Mouse (Mus musculus) stomach, embryonic 16.5 days (tissue): ENCODE measurements at regions not wholly inside any gene's neighbourhood (a gene's known extent, or its start where the extent isn't known, plus 50 kb on each side); places are given as distances from the start of the nearest gene placed in this dataset.

Source experiments
- ATAC-seq: fragments of 200-750 bp; cut with Nextera tagmentation; 2 replicates; pipeline ENCODE4 v1.8.0; 2017; ENCODE audit warnings: moderate number of reproducible peaks, moderate TSS enrichment; ENCODE audit not compliant: insufficient read depth, low FRiP score
- H3K27ac ChIP-seq: fragments of 300-500 bp; sonication (generic); 2 replicates; pipeline ENCODE4 v1.5.1; 2014; ENCODE audit warnings: low read length
- H3K27me3 ChIP-seq: fragments of 300-500 bp; sonication (generic); 2 replicates; pipeline ENCODE4 v1.6.1; 2014; ENCODE audit warnings: low read length, control low read depth, mixed read lengths; ENCODE audit not compliant: control insufficient read depth, insufficient read depth
- H3K36me3 ChIP-seq: fragments of 300-500 bp; sonication (generic); 2 replicates; pipeline ENCODE4 v1.6.1; 2014; ENCODE audit warnings: low read length; ENCODE audit not compliant: control insufficient read depth, insufficient read depth
- H3K4me1 ChIP-seq: fragments of 300-500 bp; sonication (generic); 2 replicates; pipeline ENCODE4 v1.6.1; 2014; ENCODE audit warnings: low read length, control low read depth, mixed read lengths; ENCODE audit not compliant: control insufficient read depth, insufficient read depth
- H3K4me2 ChIP-seq: fragments of 300-500 bp; sonication (generic); 2 replicates; pipeline ENCODE4 v1.6.1; 2014; ENCODE audit warnings: low read depth, low read length, mixed read lengths
- H3K4me3 ChIP-seq: fragments of 300-500 bp; sonication (generic); replicated peaks from 2 replicates; pipeline ENCODE4 v1.5.1; 2014; ENCODE audit warnings: mild to moderate bottlenecking, low read length
- H3K9ac ChIP-seq: fragments of 300-500 bp; sonication (generic); 2 replicates; pipeline ENCODE4 v1.6.1; 2014; ENCODE audit warnings: low read length
- H3K9me3 ChIP-seq: fragments of 300-500 bp; sonication (generic); replicated peaks from 2 replicates; pipeline ENCODE4 v1.6.1; 2016; ENCODE audit warnings: low read length, control low read depth; ENCODE audit not compliant: control insufficient read depth
- WGBS: fragments of 180-500 bp; shearing (Covaris S2); extraction: QIAGEN DNeasy Blood & Tissue Kit; methylation state at CpG from one replicate; pipeline ENCODE4 v1.1.7; 2014; 5-methylcytosine and 5-hydroxymethylcytosine counted together

DNA sequence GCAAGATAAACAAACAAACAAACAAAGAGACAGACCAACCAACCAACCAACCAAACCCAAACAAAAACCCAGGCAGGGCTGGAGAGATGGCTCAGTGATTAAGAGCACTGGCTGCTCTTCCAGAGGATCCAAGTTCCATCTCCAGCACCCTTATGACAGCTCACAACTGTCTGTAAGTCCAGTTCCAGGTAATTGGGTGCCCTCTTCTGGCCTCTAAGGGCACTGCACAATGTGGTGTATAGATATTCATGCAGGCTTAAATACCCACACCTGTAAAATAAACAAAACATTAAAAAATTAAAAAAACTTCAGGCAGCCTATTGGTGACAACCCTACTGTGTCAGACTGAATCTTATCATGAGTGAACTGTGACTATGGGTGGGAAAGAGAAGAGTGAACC is 222.4 kb upstream of the Eif4g2 start:
- no peaks in the 10 kb centered on the region for H3K9me3 ChIP-seq
- no peak overlapping the region for H3K4me2 ChIP-seq
- no peaks in the 10 kb centered on the region for H3K27me3 ChIP-seq
- H3K36me3 ChIP-seq: no peaks in the 10 kb centered on the region
- H3K4me1 ChIP-seq: no peaks in the 10 kb centered on the region
- no peak overlapping the region for H3K4me3 ChIP-seq
- no peak overlapping the region for H3K9ac ChIP-seq
- no peak overlapping the region for H3K27ac ChIP-seq
- ATAC-seq: no peak

DNA sequence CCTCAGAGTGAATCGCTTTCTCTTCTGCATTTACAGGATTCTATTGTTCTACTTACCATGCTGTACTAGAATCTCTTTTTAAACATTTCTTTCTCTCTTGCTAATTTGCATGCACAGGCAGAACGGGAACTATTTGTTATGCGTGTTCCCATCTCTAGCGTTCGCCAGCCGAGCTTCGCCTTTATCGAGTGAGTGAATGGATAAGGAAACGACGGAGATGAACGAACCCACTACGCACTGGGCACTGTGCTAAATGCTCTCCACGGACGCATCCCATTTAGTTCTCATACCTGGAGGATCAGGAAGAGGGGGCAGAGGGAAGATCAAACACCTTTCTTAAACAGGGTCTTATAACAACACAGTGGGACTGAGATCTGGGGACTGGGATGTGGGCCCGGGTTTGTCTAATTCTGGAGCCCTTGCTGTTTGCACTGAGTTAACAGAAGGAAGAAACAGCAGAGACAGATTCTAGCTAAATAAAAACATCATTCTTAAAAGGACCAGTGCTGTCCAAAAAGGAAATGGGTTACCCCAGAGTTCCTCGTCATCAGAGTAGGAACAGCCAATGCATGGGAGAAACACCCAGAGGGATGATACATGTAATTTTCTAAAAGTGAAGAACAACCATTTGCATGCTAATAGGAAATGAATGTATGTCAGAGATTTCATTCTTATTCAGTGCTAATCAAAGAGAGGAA is 219.1 kb upstream of the Eif4g2 start:
- Histone ChIP-seq H3K4me2 (no peak overlapping the region), H3K4me3 (no peak overlapping the region), H3K27me3 (no peaks in the 10 kb centered on the region), H3K9me3 (no peaks in the 10 kb centered on the region), H3K27ac (no peak overlapping the region), H3K4me1 (no peaks in the 10 kb centered on the region), H3K36me3 (no peaks in the 10 kb centered on the region), H3K9ac (no peak overlapping the region)
- 80% methylated on average over 16 of the region's 16 CpGs for WGBS
- ATAC-seq: no peak

DNA sequence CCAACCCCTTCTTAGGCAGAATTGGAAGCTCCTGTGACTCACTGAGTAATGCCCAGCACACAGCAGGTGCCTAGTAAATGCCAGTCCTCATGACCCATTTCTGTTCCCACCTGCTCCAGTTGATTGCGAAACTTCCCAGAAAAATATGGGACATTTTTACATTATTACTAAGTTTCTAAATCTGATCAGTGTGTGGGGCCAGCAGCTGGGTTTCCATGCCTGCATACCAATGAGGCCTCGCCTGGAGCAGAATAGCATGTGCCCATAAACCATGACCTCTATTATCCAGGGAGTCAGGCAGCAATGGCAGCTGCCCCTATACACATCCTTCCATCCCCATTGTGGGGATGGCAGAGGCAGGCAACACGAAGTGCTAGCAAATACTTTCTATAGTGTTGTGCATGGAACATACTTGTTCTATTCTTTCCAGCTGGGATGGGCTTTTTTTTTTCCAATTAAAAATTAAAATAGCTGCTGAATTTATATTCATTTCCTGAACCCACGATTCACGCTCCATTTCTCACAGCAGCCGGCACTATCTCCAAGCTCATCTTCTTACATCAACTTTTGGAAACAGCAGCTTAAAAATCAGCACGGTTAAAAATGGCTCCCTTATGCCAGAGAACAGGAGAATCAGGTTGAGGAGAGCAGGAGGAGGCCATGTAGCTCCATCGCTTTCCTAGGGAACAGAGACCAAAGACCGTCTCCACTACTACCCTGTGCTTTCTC is 214.5 kb upstream of the Eif4g2 start:
- no peaks in the 10 kb centered on the region for H3K9me3 ChIP-seq
- H3K36me3 ChIP-seq: no peaks in the 10 kb centered on the region
- no peaks in the 10 kb centered on the region for H3K27me3 ChIP-seq
- WGBS: 79% methylated on average over 9 of the region's 9 CpGs
- ATAC-seq: no peak
- no peak overlapping the region for H3K4me3 ChIP-seq
- no peak overlapping the region for H3K4me2 ChIP-seq
- H3K9ac ChIP-seq: no peak overlapping the region
- no peaks in the 10 kb centered on the region for H3K4me1 ChIP-seq
- no peak overlapping the region for H3K27ac ChIP-seq

DNA sequence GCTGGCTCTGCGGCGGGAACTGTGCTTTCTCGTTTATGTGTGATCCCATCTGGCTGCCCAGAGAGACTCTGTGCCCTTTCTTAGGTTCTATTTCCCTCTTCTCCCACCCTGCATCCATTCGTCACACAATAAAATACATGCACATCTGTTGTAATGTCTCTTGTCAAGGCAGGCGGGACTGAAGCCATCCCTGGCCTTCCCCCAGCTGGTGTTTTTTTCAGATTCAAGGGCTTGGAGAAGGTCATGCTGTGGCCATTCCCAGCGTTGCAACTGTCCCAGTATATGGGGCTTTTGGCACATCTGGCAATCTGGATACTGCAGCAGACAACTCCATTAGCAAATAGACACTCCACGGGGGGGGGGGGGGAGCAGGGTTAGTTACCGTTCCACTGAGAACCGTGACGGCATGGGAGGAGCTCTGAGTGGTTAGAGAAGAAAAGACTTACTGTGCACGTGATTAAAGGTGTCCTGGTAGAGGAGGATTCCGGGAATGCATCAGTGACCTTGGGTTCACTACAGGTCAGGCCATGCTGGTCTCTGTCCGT is 200.7 kb upstream of the Eif4g2 start:
- H3K4me3 ChIP-seq: no peak overlapping the region
- H3K4me2 ChIP-seq: no peak overlapping the region
- 37% methylated on average over 13 of the region's 13 CpGs for WGBS
- H3K27ac ChIP-seq: no peak overlapping the region
- H3K36me3 ChIP-seq: no peaks in the 10 kb centered on the region
- H3K9ac ChIP-seq: no peak overlapping the region
- H3K27me3 ChIP-seq: no peaks in the 10 kb centered on the region
- ATAC-seq: no peak
- no peaks in the 10 kb centered on the region for H3K4me1 ChIP-seq
- H3K9me3 ChIP-seq: no peaks in the 10 kb centered on the region

DNA sequence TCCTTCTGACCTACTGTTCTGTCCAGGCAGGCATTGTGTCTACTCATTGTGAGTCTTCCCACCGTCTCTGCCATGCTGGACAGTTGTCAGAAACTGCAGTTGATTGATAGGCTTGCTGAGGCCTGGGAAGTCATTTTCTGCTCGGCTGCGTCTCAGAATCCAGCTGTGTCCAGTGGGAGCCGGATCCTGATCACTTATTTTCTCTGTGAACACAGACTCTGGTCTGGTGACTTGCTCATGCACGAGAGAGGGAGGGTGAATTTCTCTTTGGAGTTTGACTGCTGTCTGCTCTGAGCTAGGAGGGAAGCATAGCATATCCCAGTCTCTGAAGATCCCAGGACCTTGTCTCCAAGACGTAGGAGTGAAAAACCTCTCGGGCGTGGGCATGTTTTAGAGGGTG is 199.5 kb upstream of the Eif4g2 start:
- no peak for ATAC-seq
- WGBS: 45% methylated on average over 8 of the region's 8 CpGs
- Histone ChIP-seq H3K4me3 (no peak overlapping the region), H3K36me3 (no peaks in the 10 kb centered on the region), H3K4me2 (no peak overlapping the region), H3K9ac (no peak overlapping the region), H3K27ac (no peak overlapping the region), H3K4me1 (no peaks in the 10 kb centered on the region), H3K27me3 (no peaks in the 10 kb centered on the region), H3K9me3 (no peaks in the 10 kb centered on the region)

DNA sequence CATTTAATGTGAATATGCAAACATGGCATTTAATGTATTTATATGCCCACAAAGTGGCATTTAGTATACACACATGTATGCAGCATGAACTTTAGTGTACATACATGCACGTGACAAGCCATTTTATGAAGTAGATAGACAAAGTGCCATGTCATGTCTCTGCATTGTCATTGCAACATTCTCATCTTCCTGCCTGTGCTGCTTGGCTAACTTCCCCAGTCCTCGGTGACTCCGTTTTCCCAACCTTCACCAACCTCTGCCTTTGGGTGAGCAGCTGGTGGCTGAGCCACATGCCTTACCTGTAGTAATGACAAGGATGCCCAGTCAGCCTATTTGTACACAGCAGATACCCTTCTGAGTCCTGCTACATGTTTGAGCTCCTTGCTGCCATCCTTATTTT is 194.9 kb upstream of the Eif4g2 start:
- H3K27ac ChIP-seq: no peak overlapping the region

DNA sequence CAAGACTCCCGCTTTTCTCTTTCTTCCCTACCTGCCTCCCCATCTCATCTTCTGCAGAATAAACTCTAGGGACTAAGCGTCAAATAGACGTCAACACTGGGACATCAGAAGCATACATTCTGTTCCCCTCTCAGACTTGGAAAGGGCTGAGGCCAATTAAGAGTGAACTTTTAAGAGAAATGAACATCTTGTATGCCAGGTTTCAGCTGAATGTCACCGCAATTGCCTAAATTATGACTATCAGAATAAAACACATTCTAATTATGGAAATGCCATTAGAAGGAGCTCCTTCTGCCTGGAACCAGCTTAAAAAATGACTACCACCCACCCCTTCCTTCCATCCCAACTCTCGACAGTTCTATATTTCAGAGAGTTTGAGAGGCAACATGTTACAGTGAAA is 191.0 kb upstream of the Eif4g2 start:
- H3K9ac ChIP-seq: no peak overlapping the region
- no peak overlapping the region for H3K4me2 ChIP-seq
- WGBS: 90% methylated on average over 5 of the region's 5 CpGs
- H3K27ac ChIP-seq: no peak overlapping the region
- no peaks in the 10 kb centered on the region for H3K4me1 ChIP-seq
- H3K9me3 ChIP-seq: no peaks in the 10 kb centered on the region
- no peaks in the 10 kb centered on the region for H3K27me3 ChIP-seq
- H3K36me3 ChIP-seq: no peaks in the 10 kb centered on the region
- no peak overlapping the region for H3K4me3 ChIP-seq
- no peak for ATAC-seq

More for the DNA sequence above, 194.9 kb upstream of the Eif4g2 start:
- H3K4me1 ChIP-seq: no peaks in the 10 kb centered on the region
- no peaks in the 10 kb centered on the region for H3K9me3 ChIP-seq
- no peaks in the 10 kb centered on the region for H3K36me3 ChIP-seq
- WGBS: 85% methylated on average over 3 of the region's 3 CpGs
- H3K4me3 ChIP-seq: no peak overlapping the region
- no peak for ATAC-seq
- no peaks in the 10 kb centered on the region for H3K27me3 ChIP-seq
- no peak overlapping the region for H3K4me2 ChIP-seq
- H3K9ac ChIP-seq: no peak overlapping the region

DNA sequence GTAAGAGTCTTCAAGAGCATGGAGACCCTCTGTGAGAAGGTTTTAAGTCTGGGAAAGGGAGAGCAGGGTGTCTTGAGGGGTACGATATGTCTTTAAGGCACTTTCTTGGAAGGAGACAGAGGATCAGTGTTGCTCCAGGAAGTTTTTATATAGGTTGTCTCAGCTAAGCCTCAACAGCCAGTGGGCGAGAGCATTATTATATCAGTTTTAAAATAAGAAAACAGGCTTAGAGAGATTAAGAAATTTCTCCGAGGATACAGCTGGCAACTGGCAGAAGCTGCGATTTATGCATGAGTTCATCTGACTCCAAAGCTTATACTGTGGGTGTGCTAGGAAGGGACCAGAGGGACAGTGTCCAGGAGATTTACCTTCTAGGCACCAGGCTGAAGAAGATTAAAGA is 188.0 kb upstream of the Eif4g2 start:
- H3K36me3 ChIP-seq: no peaks in the 10 kb centered on the region
- no peaks in the 10 kb centered on the region for H3K4me1 ChIP-seq
- H3K9me3 ChIP-seq: no peaks in the 10 kb centered on the region
- no peak overlapping the region for H3K4me2 ChIP-seq
- H3K4me3 ChIP-seq: no peak overlapping the region
- H3K27ac ChIP-seq: no peak overlapping the region
- ATAC-seq: no peak
- no peaks in the 10 kb centered on the region for H3K27me3 ChIP-seq
- 63% methylated on average over 4 of the region's 4 CpGs for WGBS
- H3K9ac ChIP-seq: no peak overlapping the region

DNA sequence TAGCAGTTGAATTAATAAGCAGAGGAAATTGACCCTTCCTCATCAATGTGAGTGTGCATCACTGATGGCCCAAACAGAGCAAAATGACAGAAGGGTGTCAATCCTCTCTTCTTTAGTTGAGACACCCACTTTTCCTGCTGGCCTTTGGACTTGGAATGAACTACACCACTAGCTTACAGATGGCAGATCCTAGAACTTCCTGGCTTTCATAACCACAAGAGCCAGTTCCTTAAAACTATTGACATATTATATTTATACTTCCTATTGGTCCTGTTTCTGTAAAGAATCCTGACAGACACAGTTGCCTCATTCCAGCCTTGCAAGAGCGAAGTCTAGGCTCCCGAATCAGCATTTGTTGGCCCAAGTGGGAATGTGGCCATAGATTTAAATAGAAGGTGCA is 185.4 kb upstream of the Eif4g2 start:
- H3K9ac ChIP-seq: no peak overlapping the region
- no peaks in the 10 kb centered on the region for H3K4me1 ChIP-seq
- no peak overlapping the region for H3K4me3 ChIP-seq
- no peaks in the 10 kb centered on the region for H3K27me3 ChIP-seq
- H3K36me3 ChIP-seq: no peaks in the 10 kb centered on the region
- 84% methylated on average over 2 of the region's 2 CpGs for WGBS
- H3K4me2 ChIP-seq: no peak overlapping the region
- no peaks in the 10 kb centered on the region for H3K9me3 ChIP-seq
- ATAC-seq: no peak
- no peak overlapping the region for H3K27ac ChIP-seq
